Mouse (Mus musculus) G1E-ER4 (cell line): ENCODE data around the gene Pacrg. TPM values are rescaled to one million over a fixed set of nuclear protein-coding genes. Genes with fewer than 3 reads are reported as not detected.

Experiments used
- GATA1 ChIP-seq: IDR thresholded peaks from one replicate; pipeline ENCODE4 v1.8.0; 2012; ENCODE audit warnings: low read length, inconsistent platforms
- polyA plus RNA-seq: library from polyadenylated mRNA; stranded (reverse); fragments of >175 nt; gene quantifications from 2 replicates; pipeline ENCODE4 v1.2.3, GENCODE M21; 2012

Gene Pacrg
- polyA plus RNA-seq, 1 experiment, result not detected

DNA sequence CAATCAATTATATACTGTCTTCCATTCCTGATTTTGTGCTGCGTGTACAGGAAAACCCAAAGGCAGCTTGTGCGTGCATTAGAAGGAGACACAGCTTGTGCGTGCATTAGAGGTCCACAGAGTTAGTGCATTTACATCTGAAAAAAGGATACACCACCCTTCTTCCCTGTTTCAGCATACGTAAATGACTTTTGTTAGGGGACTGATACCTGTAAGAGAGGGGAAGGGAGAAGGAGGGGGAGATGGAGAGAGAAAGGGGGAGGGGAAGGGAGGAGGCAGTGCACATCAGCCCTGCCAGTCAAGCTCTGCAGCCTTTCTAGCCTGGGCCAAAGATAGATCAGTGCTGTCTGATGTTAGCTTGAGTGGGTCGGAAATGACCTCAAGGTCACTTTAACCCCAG, 164.6 kb downstream of the Pacrg start:
- no peak for TF ChIP-seq GATA1

DNA sequence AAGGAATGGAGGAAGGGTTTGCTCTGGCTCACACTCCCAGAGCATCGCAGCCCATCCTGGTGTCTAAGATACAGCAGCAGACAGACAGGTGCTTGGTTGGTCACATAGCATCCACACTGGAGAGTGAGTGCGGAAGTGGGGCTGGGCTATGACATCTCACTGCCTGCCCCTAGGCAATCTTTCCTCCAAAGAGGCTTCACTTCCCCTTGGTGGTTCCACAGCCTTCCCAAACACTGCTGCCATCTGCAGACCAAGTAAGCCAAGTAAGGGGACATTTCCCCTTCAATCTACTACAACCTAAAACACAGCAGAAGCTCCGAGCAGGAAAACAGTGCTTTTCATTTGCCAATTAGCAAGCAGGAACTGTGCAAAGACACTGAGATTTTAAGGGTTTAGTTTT, 165.1 kb downstream of the Pacrg start:
- no peak for TF ChIP-seq GATA1

DNA sequence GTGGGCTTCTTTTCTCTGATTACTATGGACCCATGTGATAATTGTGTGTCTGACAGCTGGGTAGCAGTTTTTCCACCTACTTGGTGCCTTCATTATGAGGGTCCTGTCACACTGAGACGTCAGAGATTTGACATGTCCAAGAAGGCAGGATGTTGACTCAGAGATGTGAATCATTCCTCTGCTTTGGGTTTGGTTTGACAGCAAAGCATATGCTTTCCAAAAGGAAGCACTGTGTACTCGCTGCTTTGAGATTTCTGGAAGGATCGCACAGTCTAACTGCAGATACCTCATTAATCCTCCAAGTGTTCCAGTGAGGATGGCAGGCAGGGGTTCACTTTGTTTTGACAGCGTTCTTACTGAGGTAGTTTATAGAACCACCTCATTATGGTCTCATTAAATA, 178.8 kb downstream of the Pacrg start:
- TF ChIP-seq GATA1, result no peak

DNA sequence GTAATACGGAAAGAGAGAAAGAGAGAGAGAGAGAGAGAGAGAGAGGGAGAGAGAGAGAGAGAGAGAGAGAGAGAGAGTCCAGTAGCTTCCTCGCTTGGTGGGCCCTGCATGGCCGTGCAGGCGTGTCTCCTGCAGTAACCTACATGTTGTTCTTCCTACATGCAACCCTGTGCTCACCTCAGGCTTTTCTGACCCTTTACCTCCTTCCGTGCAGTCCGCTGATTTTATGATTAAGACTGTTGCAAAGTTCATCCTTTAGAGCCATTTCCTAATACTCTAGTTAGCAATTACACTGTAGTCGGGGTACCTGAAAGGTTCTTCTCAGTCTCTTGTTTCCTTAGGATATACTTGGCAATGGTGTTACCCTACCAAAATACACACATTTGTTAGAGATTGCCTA, 196.5 kb downstream of the Pacrg start:
- TF ChIP-seq GATA1, result no peak

DNA sequence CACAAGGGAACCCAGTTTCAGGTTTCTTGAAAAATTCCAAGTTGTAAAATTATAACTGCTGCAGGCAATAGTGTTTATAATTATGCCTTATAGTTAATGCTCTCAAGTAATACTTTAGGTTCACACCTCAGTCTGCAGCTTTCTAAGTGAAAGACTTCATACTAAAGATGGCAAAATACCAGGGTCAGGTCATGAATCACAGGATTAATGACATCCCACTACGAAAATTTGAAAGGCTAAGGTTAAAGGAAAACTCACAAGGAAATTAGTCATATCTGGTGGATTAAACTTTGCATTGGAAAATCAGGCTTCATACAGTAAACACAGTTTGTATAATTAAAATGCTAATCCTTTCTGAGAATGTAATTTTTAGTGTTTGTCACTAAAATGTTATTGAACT, 200.3 kb downstream of the Pacrg start:
- TF ChIP-seq GATA1, result no peak

DNA sequence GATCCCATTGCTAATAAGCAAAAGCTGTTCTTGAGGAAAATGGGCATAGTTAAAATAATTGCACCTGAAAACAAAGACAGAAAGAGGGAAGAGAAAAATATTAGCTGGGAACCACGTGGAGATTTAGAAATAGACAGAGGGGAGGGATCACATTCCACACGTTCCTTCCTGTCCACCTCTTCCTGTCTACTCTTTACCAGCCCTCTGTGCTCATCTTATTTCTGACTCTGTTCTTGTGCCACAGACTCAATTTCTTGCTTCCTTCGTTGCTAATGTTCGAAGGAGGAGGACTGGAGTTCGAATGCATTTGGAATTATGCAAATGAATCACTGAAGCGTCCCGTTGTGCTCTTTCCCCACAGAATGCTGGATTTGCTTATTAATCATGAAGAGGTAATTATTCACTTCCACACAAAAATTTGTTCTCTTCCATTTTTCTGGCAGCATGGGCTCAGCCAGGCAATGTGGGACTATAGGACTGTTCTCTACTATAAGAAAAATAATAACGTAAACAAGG, 204.1 kb downstream of the Pacrg start:
- TF ChIP-seq GATA1, result no peak

DNA sequence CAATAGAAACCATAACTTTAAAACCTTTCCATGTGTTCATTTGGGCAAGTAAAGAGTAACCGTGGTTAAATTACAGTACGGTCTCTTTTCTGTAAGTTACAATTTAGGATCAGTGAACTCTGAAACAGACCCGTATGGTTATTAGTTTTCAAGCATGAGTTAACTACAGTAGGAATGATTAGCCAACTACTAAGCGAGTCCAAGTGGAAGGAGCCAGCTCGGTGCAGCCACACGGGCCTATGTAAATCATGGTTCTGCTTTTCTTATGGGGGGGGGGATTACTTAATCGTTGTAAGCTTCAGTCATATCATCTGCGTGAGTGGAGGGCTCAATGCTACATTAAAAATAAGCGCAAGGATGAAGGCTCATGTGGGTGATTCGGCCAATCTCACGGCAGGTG, 204.6 kb downstream of the Pacrg start:
- TF ChIP-seq GATA1, result no peak

DNA sequence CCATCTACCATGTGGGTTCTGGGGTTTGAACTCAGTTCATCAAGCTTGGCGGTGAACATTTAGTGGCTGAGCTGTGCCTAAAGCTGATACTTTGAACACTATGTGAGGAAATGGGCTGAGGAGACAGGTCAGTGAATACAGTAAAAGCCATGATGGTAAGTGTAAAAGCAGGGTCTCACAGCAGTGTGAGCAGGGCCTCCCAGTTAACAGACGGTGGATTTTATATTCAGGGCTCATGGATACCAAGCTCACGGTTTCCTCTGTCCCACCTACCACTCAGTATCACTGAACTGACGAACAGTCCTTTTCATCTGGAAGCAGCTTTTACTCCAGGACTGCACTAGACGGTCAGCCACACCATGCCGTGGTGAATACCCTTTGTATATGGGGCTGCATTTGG, 205.1 kb downstream of the Pacrg start:
- no peak for TF ChIP-seq GATA1

DNA sequence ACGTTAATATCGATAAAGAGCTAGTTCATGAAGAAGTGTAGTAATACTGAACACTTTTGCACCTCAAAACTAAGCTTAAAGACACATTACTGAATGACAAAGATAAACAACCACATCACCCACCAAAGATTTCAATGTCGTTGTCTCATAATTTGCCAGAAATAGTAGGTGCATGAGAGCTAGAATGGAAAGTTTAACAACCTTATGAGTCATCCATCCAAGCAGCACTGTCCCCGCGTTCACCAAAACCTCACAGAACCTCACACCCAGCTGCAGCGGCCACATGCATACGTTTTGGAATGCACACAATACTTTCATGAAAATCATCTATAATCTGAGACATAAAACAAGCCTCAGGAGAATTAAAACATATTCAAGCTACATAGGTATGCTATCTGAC, 206.3 kb downstream of the Pacrg start:
- TF ChIP-seq GATA1, result no peak

DNA sequence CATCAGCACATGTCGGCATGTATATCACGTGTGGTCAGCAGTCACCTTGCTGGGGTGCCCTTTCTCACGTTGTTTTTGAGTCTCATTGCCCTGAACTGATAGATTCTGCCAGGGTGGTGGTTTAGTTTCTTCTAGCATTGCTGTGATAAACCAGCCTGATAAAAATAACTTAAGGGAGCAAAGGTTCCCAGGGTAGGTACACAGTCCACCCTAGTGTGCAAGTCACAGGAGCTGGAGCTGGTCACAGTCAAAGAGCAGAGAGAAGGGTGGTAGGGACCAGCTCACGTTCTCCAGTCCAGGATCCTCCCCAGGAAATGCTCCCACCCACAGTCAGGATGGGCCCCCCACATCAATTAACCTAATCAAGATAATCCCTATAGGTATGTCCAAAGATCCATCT, 211.9 kb downstream of the Pacrg start:
- no peak for TF ChIP-seq GATA1

DNA sequence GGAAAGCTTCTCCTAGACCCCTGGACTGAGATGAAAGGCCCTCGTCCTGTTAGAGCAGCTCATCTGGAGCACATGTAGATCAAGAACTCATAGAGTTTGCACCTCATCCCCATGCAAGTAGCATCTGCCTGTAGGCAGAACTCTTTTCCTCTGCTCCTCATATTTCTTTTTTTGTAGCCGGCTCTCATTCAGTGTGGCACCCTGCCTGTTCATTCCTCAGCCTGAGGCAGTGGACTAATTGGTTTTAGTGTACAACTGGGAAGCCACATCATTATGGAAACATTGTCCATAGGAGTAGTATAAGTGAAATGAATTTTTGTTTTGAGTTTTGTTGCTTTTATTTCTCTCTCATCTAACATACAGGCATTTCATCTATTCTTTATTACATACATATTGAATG, 212.6 kb downstream of the Pacrg start:
- no peak for TF ChIP-seq GATA1

DNA sequence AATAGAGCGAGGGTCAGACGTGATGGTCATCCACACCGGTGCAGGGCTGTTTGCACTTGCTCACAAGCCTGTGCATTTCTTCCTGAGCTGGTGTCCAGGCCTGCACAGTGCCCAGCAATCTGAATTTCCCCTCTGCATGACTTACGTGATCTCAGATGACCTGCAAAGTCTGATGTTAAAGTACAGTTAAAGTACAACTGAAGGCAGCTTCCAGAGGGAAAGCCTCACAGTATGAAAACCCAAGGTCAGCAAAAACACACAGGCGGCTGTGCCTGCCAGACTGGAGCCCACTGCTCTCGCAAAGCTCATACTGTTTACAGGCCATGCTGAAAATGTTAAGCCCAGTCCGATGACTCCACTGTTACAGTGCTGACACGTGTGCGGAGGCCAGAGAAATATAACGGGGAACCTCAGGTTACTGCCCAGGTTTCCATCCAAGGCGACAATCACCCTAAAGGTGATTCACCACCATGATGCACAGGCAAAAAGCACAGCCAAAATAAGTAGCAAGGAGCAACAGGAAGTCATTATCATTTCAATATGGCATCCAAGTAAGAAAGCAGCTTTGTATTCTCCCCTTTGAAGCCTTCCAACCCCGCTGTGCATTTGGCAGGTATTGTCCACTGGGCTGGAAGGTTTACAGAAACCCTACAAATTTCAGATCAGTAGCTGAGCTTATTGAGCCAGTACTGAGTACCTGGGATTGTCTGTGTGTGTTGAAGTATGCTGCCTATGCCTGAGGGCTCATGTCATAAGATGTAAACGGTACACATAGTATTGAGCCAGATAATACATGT, 213.6 kb downstream of the Pacrg start:
- TF ChIP-seq GATA1, result no peak

DNA sequence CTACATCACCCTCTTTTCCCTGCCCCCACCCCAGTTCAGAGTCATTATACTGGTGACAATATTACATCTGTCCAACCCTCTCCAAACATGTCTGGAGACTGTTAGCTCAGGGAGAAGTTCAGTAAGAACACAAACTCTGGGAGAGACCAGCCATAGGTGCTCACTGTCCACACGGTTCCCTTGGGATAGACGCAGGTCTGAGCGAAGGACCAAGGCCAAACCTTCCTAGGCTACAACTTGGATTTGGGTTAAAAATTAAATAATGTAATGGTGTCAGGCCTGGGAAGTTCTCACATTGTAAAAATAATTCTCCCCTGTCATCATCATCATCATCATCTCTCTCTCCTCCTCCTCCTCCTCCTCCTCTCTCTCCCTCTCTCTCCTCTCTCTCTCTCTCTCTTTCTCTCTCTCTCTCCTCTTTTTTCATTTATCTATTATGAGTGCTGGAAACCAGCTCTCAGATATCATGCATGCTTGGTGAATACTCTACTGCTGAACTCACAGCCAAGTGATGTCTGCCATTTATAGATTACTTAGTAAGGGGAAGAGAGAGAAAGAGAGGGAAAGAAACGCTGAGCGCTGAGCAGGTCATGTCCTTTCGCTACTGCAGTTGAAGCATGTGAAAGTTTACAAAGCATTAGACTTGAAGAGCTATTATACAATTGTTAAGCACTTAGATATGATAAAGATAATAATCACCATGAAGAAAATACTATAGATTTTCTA, 215.2 kb downstream of the Pacrg start:
- no peak for TF ChIP-seq GATA1

DNA sequence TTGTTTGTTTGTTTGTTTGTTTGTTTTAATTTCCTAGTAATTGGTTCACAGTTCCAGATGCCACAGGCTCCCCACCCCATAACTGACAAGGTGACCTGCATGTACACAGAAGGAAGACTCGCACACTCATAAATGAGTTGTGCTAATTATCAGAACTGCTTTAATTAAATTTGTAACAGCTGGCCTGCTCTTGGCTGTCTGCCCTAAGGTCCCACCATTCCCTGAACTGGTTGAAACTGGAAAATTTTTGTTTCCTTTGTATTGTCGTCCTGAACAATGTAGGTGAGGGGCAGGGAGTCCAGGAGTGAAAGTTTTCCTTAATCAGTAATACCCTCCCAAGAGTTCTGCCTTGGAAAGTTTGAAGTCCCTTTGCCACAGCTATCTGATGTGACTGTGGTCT, 219.5 kb downstream of the Pacrg start:
- no peak for TF ChIP-seq GATA1

DNA sequence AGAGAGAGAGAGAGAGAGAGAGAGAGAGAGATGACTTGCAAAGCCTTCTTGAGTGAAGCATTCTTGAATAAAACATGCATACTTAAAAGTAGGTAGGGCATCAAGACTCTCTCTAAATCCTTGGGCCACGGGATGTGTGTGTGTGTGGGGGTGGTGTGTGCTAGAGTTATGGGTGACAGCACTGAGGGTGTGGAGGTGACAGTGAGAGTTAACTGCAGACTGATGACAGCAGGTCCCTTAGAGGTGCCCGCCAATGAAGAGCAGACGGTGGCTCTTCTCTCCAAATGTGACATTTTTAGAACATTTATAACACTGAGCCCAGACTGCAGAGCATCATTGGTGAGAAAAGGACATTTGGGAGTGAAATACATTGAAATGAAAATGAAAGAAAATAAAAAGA, 220.2 kb downstream of the Pacrg start:
- TF ChIP-seq GATA1, result no peak

DNA sequence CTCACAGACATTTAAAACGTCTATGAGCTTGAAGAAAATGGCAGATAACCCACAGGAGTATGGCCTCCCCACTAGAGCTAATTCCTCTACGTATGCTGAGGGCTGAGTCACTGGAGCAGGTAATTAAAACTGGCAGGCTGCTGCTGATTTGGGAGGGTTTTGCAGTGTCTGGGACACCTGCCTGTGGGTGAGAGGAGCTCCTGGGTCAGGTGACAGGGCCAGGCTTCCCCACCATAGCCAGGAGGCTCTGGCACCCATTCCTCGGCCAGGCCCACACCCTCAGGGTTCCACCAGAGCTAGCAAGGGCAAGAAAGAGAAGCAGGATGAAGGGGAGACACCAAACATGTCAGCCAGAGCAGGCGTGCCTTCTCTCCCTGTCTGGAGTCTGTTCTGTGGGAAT, 222.5 kb downstream of the Pacrg start:
- no peak for TF ChIP-seq GATA1

DNA sequence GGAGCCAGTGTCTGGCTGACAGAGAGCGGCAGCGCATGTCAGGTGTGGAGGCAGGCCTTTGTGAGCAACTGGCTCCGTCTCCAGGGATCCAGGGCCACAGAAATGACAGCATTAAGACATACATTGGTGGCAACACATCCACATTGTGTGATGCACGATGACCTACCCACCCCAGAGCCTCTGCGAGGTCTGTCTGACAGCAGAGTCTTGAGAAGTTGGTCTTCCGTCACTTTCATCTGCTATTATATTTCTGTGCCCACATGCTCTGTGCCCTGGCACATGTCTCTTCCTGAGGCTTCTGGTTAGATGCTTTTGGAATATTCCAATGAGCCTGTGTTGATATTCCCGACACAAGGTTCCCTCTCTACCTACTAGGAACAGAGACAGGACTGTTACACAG, 224.5 kb downstream of the Pacrg start:
- no peak for TF ChIP-seq GATA1
